Mouse (Mus musculus): Measurements from ENCODE around the gene Htr3b. TPM values are rescaled to one million over a fixed set of nuclear protein-coding genes. Genes with fewer than 3 reads are reported as not detected.
"Not testable (repeated sequence)": the region's sequence is repeated elsewhere in the genome, so short reads cannot be mapped to it uniquely, and the experiment has no call there.

The Htr3b gene
- polyA plus RNA-seq (2012; rRNA removed): 0.14 TPM in 1 of 2 replicates, not detected in the other

DNA sequence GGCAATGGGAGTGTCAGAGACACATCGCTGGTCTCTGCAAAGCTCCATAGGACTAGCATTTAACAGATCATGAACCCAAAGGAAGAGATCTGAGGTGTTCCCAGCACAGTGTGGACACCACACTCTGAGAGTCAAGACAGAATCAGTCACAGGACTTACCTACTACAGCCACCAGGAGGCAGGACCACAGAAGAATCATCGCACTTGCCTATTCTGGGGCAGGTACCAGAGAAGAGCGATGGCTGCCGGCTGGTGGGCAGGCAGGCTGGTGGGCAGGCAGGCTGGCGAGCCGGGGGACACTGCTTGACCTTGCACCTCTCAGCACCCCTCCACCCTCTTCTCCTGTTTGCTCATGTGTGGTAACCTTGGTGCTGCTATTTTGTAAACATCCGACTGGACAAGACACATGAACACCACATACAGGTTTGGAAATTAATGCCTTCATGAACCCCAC, at the start of gene Htr3b:
TSS of gene Htr3b (minus strand) at position 404 of the 454 bp plus-strand sequence.
- no peak for DNase-seq (ENCODE audit: low read depth)
- no peak for TF ChIP-seq POLR2A (IDR thresholded peaks at IDR 0.05; ENCODE audit: borderline replicate concordance, extremely low read depth, insufficient read depth, insufficient read length, poor library complexity, severe bottlenecking)
- TF ChIP-seq CTCF (IDR thresholded peaks at IDR 0.05; ENCODE audit: borderline replicate concordance, extremely low read depth, insufficient read depth, insufficient read length): peak; percentile 21; the same call in 1 of the 2 replicates

DNA sequence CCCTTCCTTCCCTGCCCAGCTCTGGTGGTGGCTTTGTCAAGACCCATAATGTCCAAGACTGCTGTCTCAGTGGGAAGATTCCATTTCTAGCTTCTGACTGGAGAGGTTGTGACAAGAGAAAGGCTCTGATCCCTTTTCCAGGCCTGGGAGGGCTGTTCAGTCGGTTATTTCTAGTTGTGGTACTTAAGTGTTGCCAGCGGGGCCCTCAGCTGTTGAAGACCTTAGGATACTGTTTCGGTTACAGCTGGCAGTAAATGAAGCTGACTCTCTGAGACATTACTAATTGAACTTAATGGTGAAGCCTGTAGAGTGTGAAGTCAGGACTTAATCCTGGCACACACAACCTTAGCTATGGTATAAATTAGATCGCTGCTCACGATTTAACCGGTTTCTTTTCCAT, 34.5 kb upstream of the Htr3b start:
- TF ChIP-seq POLR2A (IDR thresholded peaks at IDR 0.05; ENCODE audit: borderline replicate concordance, extremely low read depth, insufficient read depth, insufficient read length, poor library complexity, severe bottlenecking) (no peak), CTCF (IDR thresholded peaks at IDR 0.05; ENCODE audit: borderline replicate concordance, extremely low read depth, insufficient read depth, insufficient read length) (no peak)
- DNase-seq (ENCODE audit: low read depth): no peak

DNA sequence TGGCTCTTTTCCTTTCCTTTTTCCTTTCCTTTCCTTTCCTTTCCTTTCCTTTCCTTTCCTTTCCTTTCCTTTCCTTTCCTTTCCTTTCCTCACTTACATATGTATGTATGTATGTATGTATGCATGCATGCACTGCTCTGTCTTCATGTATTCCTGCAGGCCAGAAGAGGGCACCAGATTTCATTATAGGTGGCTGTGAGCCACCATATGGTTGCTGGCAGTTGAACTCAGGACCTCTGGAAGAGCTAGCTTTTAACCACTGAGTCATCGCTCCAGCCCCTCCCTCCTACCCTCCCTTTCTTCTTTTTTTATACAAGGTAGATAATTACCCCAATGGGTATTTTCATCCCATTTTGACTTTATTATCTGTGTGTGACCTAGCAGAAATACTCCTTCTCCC, 30.9 kb upstream of the Htr3b start:
- TF ChIP-seq CTCF (IDR thresholded peaks at IDR 0.05; ENCODE audit: borderline replicate concordance, extremely low read depth, insufficient read depth, insufficient read length): no peak
- no peak for TF ChIP-seq POLR2A (IDR thresholded peaks at IDR 0.05; ENCODE audit: borderline replicate concordance, extremely low read depth, insufficient read depth, insufficient read length, poor library complexity, severe bottlenecking)

DNA sequence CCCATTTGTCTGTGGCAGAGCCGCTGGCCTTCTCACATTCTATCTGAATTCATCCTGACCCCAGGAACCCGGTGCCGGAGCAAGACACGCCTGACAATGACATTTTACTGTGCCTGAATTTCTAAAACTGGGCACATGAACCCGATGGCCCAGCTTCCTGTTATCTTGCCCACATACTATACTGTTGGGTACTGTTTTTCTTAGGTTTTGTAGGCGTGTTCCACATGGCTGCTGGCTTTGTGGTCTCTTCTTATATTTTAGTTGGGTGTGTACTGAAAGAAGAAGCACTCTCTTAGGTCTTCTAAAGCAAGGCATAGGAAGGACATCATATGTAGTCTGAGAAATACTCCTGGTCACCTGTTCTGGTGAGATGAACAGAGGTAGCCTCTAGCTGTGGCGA, 30.0 kb upstream of the Htr3b start:
- no peak for TF ChIP-seq CTCF (IDR thresholded peaks at IDR 0.05; ENCODE audit: borderline replicate concordance, extremely low read depth, insufficient read depth, insufficient read length)
- no peak for TF ChIP-seq POLR2A (IDR thresholded peaks at IDR 0.05; ENCODE audit: borderline replicate concordance, extremely low read depth, insufficient read depth, insufficient read length, poor library complexity, severe bottlenecking)
- no peak for DNase-seq (ENCODE audit: low read depth)

More for the DNA sequence above, 30.9 kb upstream of the Htr3b start:
- DNase-seq (ENCODE audit: low read depth): no peak

DNA sequence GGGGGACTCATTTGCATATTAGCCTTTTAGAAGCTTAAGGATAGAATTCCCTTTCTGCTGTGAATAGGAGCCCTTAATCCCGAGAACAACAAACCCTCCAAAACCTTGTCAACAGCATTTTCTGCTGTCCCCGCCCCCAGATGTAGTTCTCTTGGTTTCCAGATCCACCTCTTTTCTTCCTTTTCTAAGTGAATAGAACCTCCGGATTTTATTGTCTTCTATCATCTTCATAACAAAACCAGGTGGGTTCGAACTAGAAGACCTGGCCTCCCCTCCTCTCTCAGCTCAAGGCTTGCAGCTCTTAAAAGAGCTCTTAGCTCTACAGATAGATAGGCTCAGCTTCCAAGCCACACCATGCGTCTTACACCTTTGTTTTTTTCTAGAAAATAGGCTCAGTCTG, 26.9 kb upstream of the Htr3b start:
- no peak for TF ChIP-seq POLR2A (IDR thresholded peaks at IDR 0.05; ENCODE audit: borderline replicate concordance, extremely low read depth, insufficient read depth, insufficient read length, poor library complexity, severe bottlenecking)
- no peak for TF ChIP-seq CTCF (IDR thresholded peaks at IDR 0.05; ENCODE audit: borderline replicate concordance, extremely low read depth, insufficient read depth, insufficient read length)

DNA sequence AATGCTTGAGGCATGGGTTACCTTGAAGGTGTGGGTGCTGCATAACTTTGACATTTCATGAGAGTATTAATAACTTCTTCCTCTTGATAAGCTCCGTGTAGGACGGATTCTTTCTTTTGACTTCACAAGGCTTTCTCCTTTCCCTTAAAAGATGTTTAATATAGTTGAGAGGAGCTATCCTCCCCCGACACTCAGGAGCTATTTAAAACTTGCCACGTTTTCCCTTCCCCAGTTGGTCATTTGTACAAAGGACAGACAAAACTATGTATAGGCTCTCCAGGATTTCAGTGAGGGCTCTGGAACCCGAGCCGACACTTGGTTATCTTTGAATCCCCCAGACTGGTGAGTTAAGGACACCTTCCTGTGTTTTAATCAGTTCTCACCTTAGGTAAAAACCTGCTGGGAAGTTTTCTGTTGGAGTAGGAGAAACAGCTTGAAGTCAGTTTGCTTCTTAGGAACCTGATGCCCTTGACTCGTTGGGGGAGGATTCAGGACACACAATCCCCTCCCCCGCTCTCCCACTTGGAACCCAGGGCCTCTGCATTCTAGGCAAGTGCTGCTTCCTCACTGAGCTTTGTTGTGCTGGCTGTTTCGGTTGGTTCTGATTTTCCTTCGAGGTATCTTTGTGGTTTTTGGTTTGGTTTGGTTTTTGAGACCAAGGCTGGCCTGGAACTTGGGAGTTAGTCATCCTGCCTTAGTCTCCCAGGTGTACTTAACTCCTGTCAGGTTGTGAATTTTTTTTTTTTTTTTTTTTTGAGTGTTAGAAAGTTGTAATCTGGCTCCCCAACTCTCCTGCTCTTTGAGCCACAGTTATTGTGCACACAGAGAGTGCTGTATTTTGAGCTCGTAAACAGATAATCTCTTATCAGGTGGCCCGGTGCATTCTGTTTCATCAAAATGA, 22.7 kb upstream of the Htr3b start:
- TF ChIP-seq CTCF (IDR thresholded peaks at IDR 0.05; ENCODE audit: borderline replicate concordance, extremely low read depth, insufficient read depth, insufficient read length): no peak
- no peak for TF ChIP-seq POLR2A (IDR thresholded peaks at IDR 0.05; ENCODE audit: borderline replicate concordance, extremely low read depth, insufficient read depth, insufficient read length, poor library complexity, severe bottlenecking)
- peak; percentile 20 for DNase-seq (ENCODE audit: low read depth)

More for the DNA sequence above, 26.9 kb upstream of the Htr3b start:
- no peak for DNase-seq (ENCODE audit: low read depth)

DNA sequence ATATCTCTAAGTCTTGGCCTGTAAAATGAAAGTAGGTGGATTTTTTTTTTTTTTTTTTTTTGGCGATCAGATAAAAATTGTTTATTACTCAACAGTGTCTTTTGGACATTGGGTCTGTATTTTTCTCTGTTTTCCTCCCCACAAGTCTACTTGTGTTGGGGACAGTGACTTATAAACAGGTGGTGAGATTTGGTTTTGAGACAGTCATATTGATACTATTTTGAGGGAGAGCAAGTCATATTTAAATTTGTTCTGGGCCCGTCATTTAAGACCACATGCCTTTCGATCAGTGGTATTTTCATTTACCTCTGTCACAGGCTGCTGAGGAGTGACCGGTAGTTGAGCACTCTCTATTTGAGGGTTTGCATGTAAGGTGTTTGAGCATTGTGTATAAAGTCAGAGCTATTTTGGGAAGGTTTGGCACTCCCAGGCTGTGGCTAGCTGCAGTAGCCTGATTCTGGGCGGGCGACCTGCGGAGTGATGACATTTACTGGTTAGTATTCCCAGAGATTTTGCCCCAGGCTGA, 21.9 kb upstream of the Htr3b start:
- no peak for TF ChIP-seq CTCF (IDR thresholded peaks at IDR 0.05; ENCODE audit: borderline replicate concordance, extremely low read depth, insufficient read depth, insufficient read length)
- TF ChIP-seq POLR2A (IDR thresholded peaks at IDR 0.05; ENCODE audit: borderline replicate concordance, extremely low read depth, insufficient read depth, insufficient read length, poor library complexity, severe bottlenecking): no peak
- no peak for DNase-seq (ENCODE audit: low read depth)

DNA sequence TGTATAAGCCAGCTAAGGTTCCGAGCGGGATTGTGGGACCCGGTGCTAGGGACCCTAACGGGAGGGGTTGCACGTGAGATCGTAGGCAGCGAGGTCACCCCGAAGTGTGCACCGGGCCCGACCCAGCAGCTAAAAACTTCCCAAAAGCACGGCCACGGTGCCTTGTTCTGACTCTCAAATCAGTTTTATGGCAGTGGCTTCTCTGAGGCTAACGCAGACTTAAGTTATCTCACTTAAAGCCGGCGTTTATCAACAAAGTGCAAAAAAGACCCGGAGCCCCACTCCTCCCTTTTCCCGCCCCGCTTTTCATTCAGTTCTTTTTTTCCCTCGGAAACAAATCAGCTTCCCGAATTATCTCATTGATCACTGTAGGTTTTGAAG, 20.9 kb upstream of the Htr3b start:
- TF ChIP-seq POLR2A (IDR thresholded peaks at IDR 0.05; ENCODE audit: borderline replicate concordance, extremely low read depth, insufficient read depth, insufficient read length, poor library complexity, severe bottlenecking): no peak
- no peak for DNase-seq (ENCODE audit: low read depth)

DNA sequence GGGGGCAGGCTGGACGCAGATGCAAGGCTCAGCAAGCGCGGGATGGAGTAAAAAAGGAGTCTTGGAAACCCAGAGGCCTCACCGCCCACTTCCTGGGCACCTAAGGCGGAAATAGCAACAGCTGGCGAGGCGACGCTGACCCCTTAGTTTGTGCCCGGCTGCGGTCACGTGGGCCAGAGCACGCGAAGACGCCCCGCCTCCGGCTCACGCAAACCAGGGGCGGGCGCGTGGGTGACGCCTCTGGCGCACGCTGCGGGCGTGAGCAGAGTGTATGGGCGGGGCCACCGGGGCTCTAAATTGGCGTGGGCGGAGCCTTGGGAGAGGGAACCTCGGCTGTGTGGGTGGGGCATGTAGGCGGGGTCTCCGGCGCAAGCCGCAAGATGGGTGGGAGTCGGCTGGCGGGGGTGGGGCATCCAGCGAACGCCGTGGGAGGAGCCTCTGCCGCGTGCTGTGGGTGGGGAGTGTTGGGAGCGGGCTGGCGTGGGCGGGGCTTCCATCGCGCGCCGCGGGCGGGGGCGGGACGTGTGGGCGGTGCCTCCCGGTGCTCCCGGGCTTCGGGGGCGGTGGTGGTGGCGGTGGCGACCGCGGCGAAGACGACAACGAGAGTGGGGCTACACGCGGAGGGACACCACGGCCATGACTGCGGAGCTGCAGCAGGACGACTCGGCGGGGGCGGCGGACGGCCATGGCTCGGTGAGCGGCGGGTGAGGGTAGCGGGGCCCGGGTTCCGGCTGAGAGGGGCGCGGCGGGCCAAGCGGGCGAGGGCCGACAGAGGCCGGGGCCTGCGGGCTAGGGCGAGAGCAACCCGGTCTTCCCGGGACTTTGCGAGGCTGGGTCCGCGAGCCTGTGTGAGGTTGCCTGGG, 20.3 kb upstream of the Htr3b start, which contains the start of gene Usp28:
TSS of gene Usp28 (plus strand) at position 531 of the 863 bp plus-strand sequence.
- peak; percentile 99 for DNase-seq (ENCODE audit: low read depth)
- TF ChIP-seq CTCF (IDR thresholded peaks at IDR 0.05; ENCODE audit: borderline replicate concordance, extremely low read depth, insufficient read depth, insufficient read length): no peak
- TF ChIP-seq POLR2A (IDR thresholded peaks at IDR 0.05; ENCODE audit: borderline replicate concordance, extremely low read depth, insufficient read depth, insufficient read length, poor library complexity, severe bottlenecking): peak; percentile 89

DNA sequence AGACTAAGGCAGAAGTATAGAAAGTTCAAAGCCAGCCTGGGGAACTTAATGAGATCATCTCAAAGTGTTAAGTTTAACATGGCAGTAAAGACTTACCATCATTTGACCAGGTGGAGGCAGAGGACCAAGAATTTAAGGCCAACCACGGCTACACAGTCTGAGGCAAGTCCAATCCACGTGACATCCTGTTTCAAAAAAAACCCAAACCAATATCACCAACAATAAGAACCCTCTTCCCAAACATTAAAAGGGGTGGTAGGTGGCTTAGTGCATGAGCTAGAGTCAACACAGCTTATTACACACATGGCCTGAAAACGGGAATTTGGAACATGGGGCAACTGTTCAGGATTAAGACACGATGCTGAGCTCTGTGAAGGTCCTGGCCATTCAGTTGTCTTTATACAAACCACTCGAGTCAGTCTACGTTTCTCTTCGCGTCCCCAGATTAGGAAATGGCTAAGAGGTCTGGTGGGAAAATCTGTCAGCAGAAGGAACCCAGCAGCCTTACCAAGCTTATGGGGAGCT, 19.6 kb upstream of the Htr3b start:
- TF ChIP-seq CTCF (IDR thresholded peaks at IDR 0.05; ENCODE audit: borderline replicate concordance, extremely low read depth, insufficient read depth, insufficient read length): no peak
- DNase-seq (ENCODE audit: low read depth): no peak

DNA sequence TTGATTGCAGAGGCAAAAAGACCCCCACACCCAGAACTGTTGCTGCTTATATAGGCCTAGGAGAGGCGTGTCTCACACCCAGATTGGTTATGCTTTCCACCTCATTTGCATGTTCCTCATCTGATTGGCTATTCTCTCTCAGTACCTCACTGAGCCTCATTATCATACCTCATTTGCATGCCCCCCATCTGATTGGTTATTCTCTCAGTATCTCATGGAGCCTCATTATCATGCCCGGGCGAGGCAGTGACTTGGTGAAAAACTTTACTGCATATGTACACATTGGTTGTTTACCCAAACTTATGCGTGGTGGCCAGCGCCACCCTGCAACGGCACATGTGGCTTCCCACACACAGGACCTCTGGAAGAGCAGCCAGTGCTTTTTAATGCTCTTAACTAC, 19.0 kb upstream of the Htr3b start:
- DNase-seq (ENCODE audit: low read depth): not testable (repeated sequence)

All from brain, embryonic 14.5 days (tissue).